Mouse (Mus musculus): ENCODE results near the gene Uqcr11.

GRCm38 (mm10) chr10:80397524-80398173 lies 9.0 kb downstream of the Uqcr11 start:
- no peak for TF ChIP-seq CTCF (IDR thresholded peaks at IDR 0.05; ENCODE audit: borderline replicate concordance, control insufficient read depth, extremely low read depth, insufficient read depth, low read length, poor library complexity)
- TF ChIP-seq POLR2A (IDR thresholded peaks at IDR 0.05; ENCODE audit: control insufficient read depth, extremely low read depth, insufficient read depth, low read length, poor library complexity) = no peak
